Mouse (Mus musculus) kidney, adult 9 months (tissue): ENCODE measurements around the gene Cplane1.

Source experiments
- DNase-seq: peaks from one replicate; pipeline ENCODE4 v3.0.0; 2022

Cplane1 gene

GRCm38 (mm10) chr15:8302944-8303343 lies 134.0 kb downstream of the Cplane1 start:
- no peak for DNase-seq

DNA sequence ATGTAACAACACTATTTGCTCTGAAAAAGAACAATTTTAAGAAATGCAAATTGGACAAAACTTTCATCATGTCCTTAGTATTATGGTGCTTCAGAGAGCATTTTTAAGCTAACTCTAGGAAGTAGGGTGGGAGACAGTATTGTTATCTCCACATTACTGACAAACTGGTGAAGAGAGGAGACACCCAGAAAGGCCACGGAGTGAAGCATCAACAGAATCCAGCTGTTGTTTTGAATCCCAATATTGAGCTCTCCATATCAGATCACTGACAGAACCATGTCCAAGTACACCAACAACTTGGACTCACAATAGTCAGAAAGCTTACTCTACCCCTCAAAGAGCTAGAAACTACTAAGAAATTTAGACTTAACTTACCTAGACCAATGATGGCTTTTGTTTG lies 136.6 kb downstream of the Cplane1 start:
- no peak for DNase-seq

DNA sequence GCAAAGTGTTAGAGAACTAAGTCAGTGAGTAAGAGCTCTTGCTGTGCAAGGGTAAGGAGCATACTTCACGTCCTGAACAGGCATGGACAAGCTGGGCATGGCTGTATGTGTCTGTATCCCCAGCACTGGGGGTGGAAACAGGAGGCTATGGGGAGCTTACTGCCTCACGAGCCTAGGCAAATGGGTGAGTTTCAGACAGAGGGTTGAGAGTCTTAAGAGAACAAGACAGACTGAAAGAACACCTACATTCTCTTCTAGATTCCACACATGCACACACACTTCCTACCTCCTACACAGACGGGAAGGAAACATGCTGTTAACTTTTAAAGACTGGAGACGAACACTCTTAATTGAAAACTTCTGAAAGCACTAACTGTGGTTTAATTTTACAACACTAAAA lies 148.5 kb downstream of the Cplane1 start:
- no peak for DNase-seq

- DNase-seq: no peak
Observed at GRCm38 (mm10) chr15:8319191-8319590, 150.3 kb downstream of the Cplane1 start.
